32 mouse cellular contexts compared by ENCODE assay signal in the genomic region with DNA sequence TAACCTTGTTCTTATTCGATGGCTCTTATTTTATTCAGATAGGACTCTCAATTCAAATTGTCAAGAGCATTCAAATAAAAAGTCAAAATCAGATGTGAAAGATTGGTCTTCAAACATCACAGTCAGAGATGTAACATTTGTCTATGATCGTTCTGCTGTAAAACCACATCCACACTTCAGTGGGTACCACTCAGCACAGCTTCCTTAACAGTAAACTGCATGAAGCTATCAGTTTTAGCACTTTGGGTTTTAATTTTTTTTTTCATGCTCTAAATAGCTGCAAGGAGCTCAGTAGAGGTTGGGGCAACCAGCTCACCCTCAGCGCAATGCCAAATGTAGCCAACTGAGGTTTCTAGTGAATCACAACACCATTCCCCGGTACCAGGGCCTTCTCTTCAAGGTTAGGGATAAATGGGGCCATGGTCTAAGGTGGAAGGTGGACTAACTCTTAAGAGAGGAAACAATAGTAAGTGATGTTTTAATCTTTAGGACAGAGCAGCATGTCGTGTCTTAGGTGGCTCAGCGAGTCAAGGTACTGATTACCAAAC. TPM values are rescaled to one million over a fixed set of nuclear protein-coding genes. Genes with fewer than 3 reads are reported as not detected.
DNase-seq lines count a peak whose midpoint lies in the region; ATAC-seq lines count a peak whose summit lies in the region.
"Had no signal": no experiment of that assay in that cellular context is flagged by ENCODE, and none has a peak within 500 bp of the region (broad histone marks: within the 10 kb centered on the region; RNA-seq: fewer than 3 reads in every experiment).

No protein-coding gene starts in this region.

- no peak overlapping the region for H3K4me3 ChIP-seq in midbrain, embryonic 11.5 days (ENCODE audit: low read depth, low read length)
- H3K4me3 ChIP-seq in midbrain, embryonic 15.5 days: no peak overlapping the region
- H3K4me3 ChIP-seq: forebrain, embryonic 13.5 days; heart, embryonic 13.5 days; hindbrain, embryonic 10.5 days; hindbrain, embryonic 15.5 days; left cerebral cortex, adult 2 months; limb, embryonic 12.5 days; megakaryocyte, embryonic 14.5 days; midbrain, embryonic 13.5 days had no signal

- no peak overlapping the region for H3K9ac ChIP-seq in midbrain, embryonic 11.5 days (ENCODE audit: low read length)
- H3K9ac ChIP-seq in midbrain, embryonic 15.5 days: no peak overlapping the region
- H3K9ac ChIP-seq: forebrain, embryonic 13.5 days; heart, embryonic 13.5 days; hindbrain, embryonic 15.5 days; limb, embryonic 12.5 days; liver, embryonic 14.5 days; midbrain, embryonic 13.5 days had no signal

- no peak for ATAC-seq in midbrain, embryonic 11.5 days (ENCODE audit: low FRiP score)
- no peak for ATAC-seq in midbrain, embryonic 15.5 days (replicated peaks)
- ATAC-seq: activated CD4-positive, CD25-positive, alpha-beta regulatory T cell, adult 4 months; CD4-positive, CD25-positive, alpha-beta regulatory T cell, adult 4 months; forebrain, embryonic 13.5 days; inflammation-experienced regulatory T-cells, adult 6 months; lung, postnatal 0 days; midbrain, embryonic 13.5 days had no signal

- no peaks in the 10 kb centered on the region for H3K27me3 ChIP-seq in midbrain, embryonic 11.5 days (ENCODE audit: control insufficient read depth, insufficient read depth, low read length)
- no peaks in the 10 kb centered on the region; the same call in 1 of the 2 replicates for H3K27me3 ChIP-seq in midbrain, embryonic 15.5 days (replicated peaks)
- no peaks in the 10 kb centered on the region for H3K27me3 ChIP-seq in splenic B cell, adult 2 months (ENCODE audit: control insufficient read depth, insufficient read depth, low read length, poor library complexity, severe bottlenecking)
- H3K27me3 ChIP-seq: forebrain, embryonic 13.5 days; hindbrain, embryonic 15.5 days; limb, embryonic 12.5 days; megakaryocyte, embryonic 14.5 days had no signal

- WGBS in midbrain, embryonic 11.5 days: 91% methylated on average over 6 of the region's 6 CpGs
- 91% methylated on average over 6 of the region's 6 CpGs for WGBS in midbrain, embryonic 15.5 days

- no peaks in the 10 kb centered on the region for H3K4me1 ChIP-seq in midbrain, embryonic 11.5 days (ENCODE audit: control insufficient read depth, insufficient read depth, low read length)
- H3K4me1 ChIP-seq in midbrain, embryonic 15.5 days: no peaks in the 10 kb centered on the region
- H3K4me1 ChIP-seq: forebrain, embryonic 13.5 days; hindbrain, embryonic 10.5 days; hindbrain, embryonic 15.5 days; limb, embryonic 12.5 days; midbrain, embryonic 13.5 days had no signal

- peak; percentile 62 for DNase-seq in heart, adult 11 months
- DNase-seq in heart, postnatal 4 days: no peak
- DNase-seq in midbrain, embryonic 11.5 days (ENCODE audit: low spot score, missing footprints): peak; percentile 35
- DNase-seq in T-cell, adult 2 months (ENCODE audit: low spot score): peak; percentile 26
- DNase-seq in splenic B cell, adult 2 months (ENCODE audit: low read depth, low spot score): peak; percentile 76
- no peak for DNase-seq in cerebellum, adult 9-10 months
- DNase-seq in urinary bladder, postnatal 36 days (ENCODE audit: low spot score in 2 of 2): no peak
- DNase-seq: adrenal gland, adult 8-10 months; cerebellum, adult 2 months; cerebellum, postnatal 36 days; gastrocnemius, postnatal 25 days; heart, adult 18-20 months; heart, postnatal 10 days; kidney, adult 11 months; kidney, postnatal 25 days; lung, postnatal 4 days; right cerebral cortex, adult 18-20 months; thymus, postnatal 14 days had no signal

- H3K4me2 ChIP-seq in midbrain, embryonic 11.5 days: no peak overlapping the region
- H3K4me2 ChIP-seq in midbrain, embryonic 15.5 days: no peak overlapping the region
- H3K4me2 ChIP-seq: forebrain, embryonic 13.5 days; heart, embryonic 13.5 days; hindbrain, embryonic 15.5 days; limb, embryonic 12.5 days; midbrain, embryonic 13.5 days had no signal

- H3K27ac ChIP-seq in midbrain, embryonic 11.5 days (ENCODE audit: low read depth, low read length): no peak overlapping the region
- no peak overlapping the region for H3K27ac ChIP-seq in midbrain, embryonic 15.5 days
- H3K27ac ChIP-seq: forebrain, embryonic 13.5 days; heart, embryonic 13.5 days; hindbrain, embryonic 10.5 days; hindbrain, embryonic 15.5 days; left cerebral cortex, adult 2 months; limb, embryonic 12.5 days; liver, embryonic 14.5 days; midbrain, embryonic 13.5 days had no signal

- no peaks in the 10 kb centered on the region for H3K9me3 ChIP-seq in midbrain, embryonic 11.5 days (ENCODE audit: control insufficient read depth, low read length)
- no peaks in the 10 kb centered on the region for H3K9me3 ChIP-seq in midbrain, embryonic 15.5 days
- H3K9me3 ChIP-seq: forebrain, embryonic 13.5 days; heart, embryonic 13.5 days; hindbrain, embryonic 10.5 days; hindbrain, embryonic 15.5 days; limb, embryonic 12.5 days; megakaryocyte, embryonic 14.5 days; midbrain, embryonic 13.5 days had no signal

- H3K36me3 ChIP-seq in midbrain, embryonic 11.5 days (ENCODE audit: control insufficient read depth, insufficient read depth, low read length): no peaks in the 10 kb centered on the region
- H3K36me3 ChIP-seq in midbrain, embryonic 15.5 days (replicated peaks): no peaks in the 10 kb centered on the region
- no peaks in the 10 kb centered on the region for H3K36me3 ChIP-seq in splenic B cell, adult 2 months (ENCODE audit: control insufficient read depth, insufficient read depth, low read length, poor library complexity, severe bottlenecking)
- H3K36me3 ChIP-seq: heart, embryonic 13.5 days; hindbrain, embryonic 10.5 days; hindbrain, embryonic 15.5 days; limb, embryonic 12.5 days; midbrain, embryonic 13.5 days had no signal

RNA-seq across cellular contexts. Expression of a gene that starts 20.5 kb away (rescaled TPM):
- 10 to 100 TPM; 17.4 to 21.1 TPM for total RNA-seq in heart, postnatal 4 days (2021)
- polyA plus RNA-seq in midbrain, embryonic 11.5 days (2014; fragmentation: Nextera tagmentation; extraction: Ambion mirVana): 37.4 and 42.8 TPM in 2 replicates
- polyA plus RNA-seq in midbrain, embryonic 15.5 days (2015; fragmentation: Nextera tagmentation; extraction: Ambion mirVana): 59.0 and 59.3 TPM in 2 replicates

RNA-seq across cellular contexts. Expression of a gene that starts 31.0 kb away (rescaled TPM):
- 10 to 100 TPM; 12.5 to 13.5 TPM for total RNA-seq in heart, postnatal 4 days (2021)
- polyA plus RNA-seq in midbrain, embryonic 11.5 days (2014; fragmentation: Nextera tagmentation; extraction: Ambion mirVana): 31.3 and 33.3 TPM in 2 replicates
- polyA plus RNA-seq in midbrain, embryonic 15.5 days (2015; fragmentation: Nextera tagmentation; extraction: Ambion mirVana): 17.5 and 18.2 TPM in 2 replicates

RNA-seq across cellular contexts. Expression of a gene that starts 39.1 kb away (rescaled TPM):
- total RNA-seq in heart, postnatal 4 days (2021): 10 to 100 TPM; 73.1 to 74.5 TPM
- polyA plus RNA-seq in midbrain, embryonic 11.5 days (2014; fragmentation: Nextera tagmentation; extraction: Ambion mirVana): 384 and 403 TPM in 2 replicates
- polyA plus RNA-seq in midbrain, embryonic 15.5 days (2015; fragmentation: Nextera tagmentation; extraction: Ambion mirVana): 192 and 204 TPM in 2 replicates

Comparison
In these comparisons a context has a peak if more than half of its experiments do, and no peak if none do; other contexts are left out.
1. DNase-seq: peak in heart, adult 11 months (single experiment), midbrain, embryonic 11.5 days (single experiment), T-cell, adult 2 months (single experiment) and splenic B cell, adult 2 months (single experiment); none in heart, postnatal 4 days (single experiment), cerebellum, adult 9-10 months (single experiment) and urinary bladder, postnatal 36 days (0 of 2).